Mouse (Mus musculus): ENCODE data around the gene Sh3kbp1. TPM values are rescaled to one million over a fixed set of nuclear protein-coding genes. Genes with fewer than 3 reads are reported as not detected.

Gene Sh3kbp1
- polyA plus RNA-seq, 1 experiment from 2014 or later, result 37.6 TPM

DNA sequence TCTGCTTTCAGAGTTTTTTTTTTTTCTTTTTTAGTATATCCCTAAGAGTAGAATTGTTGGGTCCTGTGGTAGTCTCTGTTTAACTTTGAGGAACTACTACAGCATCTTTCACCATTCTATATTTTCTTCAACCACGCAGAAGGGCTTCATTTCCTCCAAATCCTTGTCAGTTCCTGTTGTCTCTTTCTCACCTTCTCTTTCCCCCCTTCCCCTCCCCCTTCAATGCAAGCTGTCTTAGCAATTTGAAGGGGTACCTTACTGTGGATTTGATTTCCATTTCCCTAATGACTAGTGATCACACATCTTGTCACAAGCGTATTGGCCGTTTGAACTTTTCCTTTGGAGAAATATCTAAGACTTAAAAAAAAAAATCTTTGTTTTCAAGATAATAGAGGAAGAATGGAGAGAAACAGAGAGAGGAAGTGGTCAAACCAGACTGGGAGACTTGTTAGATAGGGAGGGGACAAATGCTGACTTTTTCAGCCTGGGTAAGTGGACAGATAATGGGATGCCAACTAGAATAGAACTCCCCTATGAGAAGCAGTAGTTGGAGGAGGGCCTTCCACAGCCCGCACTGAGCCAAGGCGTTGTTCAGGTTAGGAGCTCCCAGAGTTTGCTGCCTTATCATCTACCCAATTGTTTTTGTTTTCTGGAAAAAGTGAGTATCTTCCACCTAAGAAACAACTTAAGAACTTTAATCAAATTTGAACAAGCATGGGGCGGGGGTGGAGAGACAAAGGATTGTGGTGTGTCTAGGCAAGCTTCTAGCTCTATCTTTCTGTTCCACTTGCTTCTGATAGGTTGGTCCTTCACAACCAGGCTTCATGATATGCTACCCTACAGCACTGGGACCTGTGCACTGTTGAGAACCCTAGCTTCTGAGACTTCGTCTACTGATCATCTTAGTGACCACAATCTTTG, 130.1 kb downstream of the Sh3kbp1 start:
- Histone ChIP-seq H3K27ac (no peak overlapping the region), H3K4me3 (replicated peaks) (no peak overlapping the region), H3K27me3 (no peaks in the 10 kb centered on the region; the same call in 1 of the 2 replicates), H3K9me3 (no peaks in the 10 kb centered on the region), H3K36me3 (no peaks in the 10 kb centered on the region), H3K4me2 (replicated peaks) (no peak overlapping the region), H3K9ac (replicated peaks) (no peak overlapping the region), H3K4me1 (replicated peaks) (no peaks in the 10 kb centered on the region)
- 86% methylated on average over 7 of the region's 7 CpGs for WGBS
- ATAC-seq, result no peak

DNA sequence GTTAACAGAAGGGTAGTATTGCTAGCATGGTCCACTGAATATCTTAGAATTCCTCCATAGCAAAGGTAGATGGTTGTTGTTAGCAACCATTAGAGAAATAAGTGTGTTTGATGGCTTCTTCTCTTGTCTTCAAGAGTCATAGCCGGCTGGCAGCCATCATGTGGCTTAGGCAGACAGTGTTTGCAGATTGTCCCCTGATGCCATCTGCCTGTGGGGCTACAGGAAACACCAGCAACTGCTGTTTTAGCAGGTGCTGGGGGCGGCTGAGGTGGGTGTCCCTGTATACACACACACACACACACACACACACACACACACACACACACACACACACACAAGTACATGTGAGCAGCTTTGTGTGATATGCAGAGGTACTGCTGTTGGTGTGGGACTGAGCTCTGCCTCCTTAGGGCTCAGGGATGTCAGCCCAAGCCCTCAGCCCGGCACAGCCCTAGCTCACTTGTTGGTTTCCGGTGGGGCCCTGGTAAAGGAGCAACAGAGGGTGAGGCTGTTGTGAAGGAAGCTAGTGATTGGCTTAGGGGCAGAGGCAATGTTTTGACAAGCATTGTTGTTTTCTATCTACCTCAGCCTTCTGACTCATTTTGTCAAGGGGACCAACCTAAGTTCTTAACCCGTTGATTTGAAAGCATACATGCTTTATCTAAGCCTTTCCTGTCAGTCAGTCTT, 130.9 kb downstream of the Sh3kbp1 start:
- no peak for ATAC-seq
- 87% methylated on average over 5 of the region's 5 CpGs for WGBS

DNA sequence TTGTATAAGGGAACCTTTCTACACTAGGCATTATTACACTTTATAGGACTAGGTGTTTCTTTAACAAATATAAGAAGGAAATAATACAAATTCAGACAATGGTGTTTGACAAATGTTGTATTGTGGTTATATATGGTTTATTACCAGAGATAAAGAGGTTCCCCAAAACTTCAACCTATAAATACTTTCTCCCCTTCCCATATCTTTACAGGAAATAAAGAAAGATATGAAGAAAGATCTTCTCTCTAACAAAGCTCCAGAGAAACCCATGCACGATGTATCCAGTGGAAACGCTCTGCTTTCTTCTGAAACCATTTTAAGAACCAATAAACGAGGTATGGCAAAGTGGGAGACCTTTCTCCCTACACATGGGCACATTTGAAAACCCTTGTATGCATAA, 136.7 kb downstream of the Sh3kbp1 start:
- H3K27ac ChIP-seq, result no peak overlapping the region
- H3K9me3 ChIP-seq, result no peaks in the 10 kb centered on the region
- H3K4me2 ChIP-seq (replicated peaks), result no peak overlapping the region
- 87% methylated on average over 3 of the region's 3 CpGs for WGBS
- no peak overlapping the region for H3K9ac ChIP-seq (replicated peaks)
- no peaks in the 10 kb centered on the region for H3K4me1 ChIP-seq (replicated peaks)
- no peak for ATAC-seq
- no peaks in the 10 kb centered on the region for H3K36me3 ChIP-seq
- H3K4me3 ChIP-seq (replicated peaks), result no peak overlapping the region
- peaks cover 16% of the 10 kb centered on the region; the same call in 1 of the 2 replicates for H3K27me3 ChIP-seq

More for the DNA sequence above, 130.9 kb downstream of the Sh3kbp1 start:
- Histone ChIP-seq H3K27ac (no peak overlapping the region), H3K4me3 (replicated peaks) (no peak overlapping the region), H3K36me3 (no peaks in the 10 kb centered on the region), H3K27me3 (no peaks in the 10 kb centered on the region; the same call in 1 of the 2 replicates), H3K4me2 (replicated peaks) (no peak overlapping the region), H3K4me1 (replicated peaks) (no peaks in the 10 kb centered on the region), H3K9me3 (no peaks in the 10 kb centered on the region), H3K9ac (replicated peaks) (no peak overlapping the region)

DNA sequence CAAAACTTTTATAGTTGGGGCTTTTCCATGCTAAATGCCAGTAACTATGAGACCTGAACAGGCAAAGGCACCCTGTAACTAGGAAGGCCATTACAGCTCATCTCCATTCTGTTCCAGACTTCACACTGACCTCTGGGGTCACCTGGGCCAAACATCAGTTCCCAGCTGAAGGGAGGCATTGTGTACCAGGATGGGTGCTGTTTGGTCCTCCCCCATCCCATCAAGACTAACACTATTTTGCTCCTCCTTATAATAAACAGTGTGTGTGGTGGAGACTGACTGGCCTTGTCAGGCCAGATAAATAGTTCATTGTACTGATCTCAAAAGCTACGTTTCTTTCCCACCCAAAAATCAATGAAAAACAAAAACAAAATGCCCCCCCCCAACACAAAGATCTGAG, 138.8 kb downstream of the Sh3kbp1 start:
- Histone ChIP-seq H3K27me3 (peaks cover 27% of the 10 kb centered on the region; the same call in 1 of the 2 replicates), H3K36me3 (no peaks in the 10 kb centered on the region), H3K27ac (no peak overlapping the region), H3K9ac (replicated peaks) (no peak overlapping the region), H3K4me3 (replicated peaks) (no peak overlapping the region), H3K9me3 (no peaks in the 10 kb centered on the region), H3K4me1 (replicated peaks) (no peaks in the 10 kb centered on the region), H3K4me2 (replicated peaks) (no peak overlapping the region)
- ATAC-seq, result no peak
- 42% methylated on average over 1 of the region's 1 CpGs for WGBS

DNA sequence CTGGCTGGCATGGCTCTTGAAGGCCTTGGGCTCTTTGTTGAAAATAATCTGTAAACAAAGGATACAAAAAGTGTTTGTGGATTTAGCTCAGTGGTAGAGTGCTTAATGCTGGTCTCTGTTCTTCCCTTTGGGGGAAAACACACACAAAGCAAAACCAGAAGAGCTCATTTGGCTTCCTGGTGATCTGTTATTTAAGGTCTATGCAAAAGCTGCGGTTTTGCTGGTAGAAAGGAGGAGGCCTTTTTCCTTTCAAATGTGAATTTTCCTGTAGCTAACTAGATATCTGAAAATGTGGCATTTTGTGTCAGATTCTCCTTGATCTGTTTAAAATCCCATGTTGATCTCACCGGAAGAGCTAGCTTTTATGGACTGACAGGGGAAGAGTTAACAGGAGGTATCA, 141.9 kb downstream of the Sh3kbp1 start:
- Histone ChIP-seq H3K27ac (no peak overlapping the region), H3K4me1 (replicated peaks) (no peaks in the 10 kb centered on the region), H3K27me3 (peaks cover 35% of the 10 kb centered on the region; the same call in 1 of the 2 replicates), H3K4me2 (replicated peaks) (no peak overlapping the region), H3K9ac (replicated peaks) (no peak overlapping the region), H3K4me3 (replicated peaks) (no peak overlapping the region), H3K9me3 (no peaks in the 10 kb centered on the region), H3K36me3 (no peaks in the 10 kb centered on the region)
- WGBS, result 45% methylated on average over 2 of the region's 2 CpGs
- ATAC-seq, result no peak

DNA sequence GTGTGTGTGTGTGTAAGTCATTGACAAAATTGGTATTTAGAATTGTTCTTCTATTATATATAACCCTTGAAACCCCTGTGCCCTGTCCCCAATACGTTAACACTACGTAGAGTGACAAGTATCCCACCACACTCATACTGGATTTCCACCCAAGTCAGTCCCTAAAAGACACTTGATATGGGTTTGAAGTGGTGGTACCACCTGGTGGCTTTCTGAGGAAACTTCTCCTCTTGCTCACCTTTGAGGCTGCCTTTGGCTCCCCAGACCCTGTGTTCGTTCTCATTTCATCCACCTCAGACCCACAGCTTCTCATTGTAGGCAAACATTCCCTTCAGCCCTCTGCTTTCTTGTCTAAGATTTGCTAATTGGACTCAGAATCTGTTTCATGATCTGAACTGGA, 142.7 kb downstream of the Sh3kbp1 start:
- H3K4me3 ChIP-seq (replicated peaks), result no peak overlapping the region
- WGBS, result 95% methylated on average over 3 of the region's 3 CpGs
- H3K36me3 ChIP-seq, result no peaks in the 10 kb centered on the region
- no peak overlapping the region for H3K4me2 ChIP-seq (replicated peaks)
- no peaks in the 10 kb centered on the region for H3K4me1 ChIP-seq (replicated peaks)
- no peak overlapping the region for H3K9ac ChIP-seq (replicated peaks)
- no peaks in the 10 kb centered on the region for H3K9me3 ChIP-seq
- peaks cover 31% of the 10 kb centered on the region; the same call in 1 of the 2 replicates for H3K27me3 ChIP-seq
- H3K27ac ChIP-seq, result no peak overlapping the region
- no peak for ATAC-seq

DNA sequence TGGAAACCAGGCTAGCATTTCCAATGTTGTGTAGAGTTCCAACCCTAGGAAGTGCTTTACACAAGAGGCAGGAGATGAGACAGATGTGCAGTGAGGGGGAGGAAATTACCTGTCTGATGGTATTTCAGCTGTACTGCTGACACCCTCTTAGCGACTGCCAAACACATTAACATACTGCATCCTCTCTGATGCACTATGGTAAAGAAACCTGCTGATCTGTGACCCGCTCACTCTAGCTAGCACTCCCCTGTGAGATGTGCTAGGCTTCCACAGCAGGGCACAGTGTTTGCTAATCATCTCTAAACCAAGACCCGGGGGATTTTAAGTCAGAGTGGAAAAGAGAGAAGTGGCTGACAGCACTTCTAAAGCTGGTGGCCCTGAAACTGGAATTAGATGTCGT, 145.1 kb downstream of the Sh3kbp1 start:
- H3K4me1 ChIP-seq (replicated peaks), result peaks cover 4% of the 10 kb centered on the region; the same call in 1 of the 2 replicates
- H3K4me3 ChIP-seq (replicated peaks), result no peak overlapping the region
- no peak overlapping the region for H3K9ac ChIP-seq (replicated peaks)
- no peaks in the 10 kb centered on the region for H3K9me3 ChIP-seq
- H3K27ac ChIP-seq, result no peak overlapping the region
- ATAC-seq, result no peak
- WGBS, result 50% methylated on average over 4 of the region's 4 CpGs
- H3K27me3 ChIP-seq, result peaks cover 27% of the 10 kb centered on the region; the same call in 1 of the 2 replicates
- no peaks in the 10 kb centered on the region for H3K36me3 ChIP-seq
- no peak overlapping the region for H3K4me2 ChIP-seq (replicated peaks)

DNA sequence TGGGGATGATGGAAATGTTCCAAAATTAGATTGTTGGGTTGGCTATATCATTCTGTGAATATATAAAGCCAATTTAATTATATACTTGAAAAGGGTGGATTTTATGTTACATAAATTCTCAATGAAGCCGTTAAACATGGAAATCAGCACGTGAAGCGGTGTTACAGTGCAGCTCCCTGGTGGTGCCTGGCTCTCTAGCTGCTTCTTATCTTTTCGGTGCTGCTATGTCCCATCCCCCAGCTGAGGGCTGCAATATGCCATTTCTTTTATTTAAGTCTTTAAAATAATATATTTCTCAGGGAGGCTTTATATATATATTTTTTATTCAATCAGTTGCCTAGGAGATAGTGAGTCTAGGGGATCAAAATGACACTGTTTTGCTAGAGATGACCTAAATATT, 148.0 kb downstream of the Sh3kbp1 start:
- peak overlapping the region; percentile 30; the same call in 1 of the 2 replicates for H3K27ac ChIP-seq
- H3K9ac ChIP-seq (replicated peaks), result no peak overlapping the region
- H3K27me3 ChIP-seq, result peaks cover 12% of the 10 kb centered on the region; the same call in 1 of the 2 replicates
- no peaks in the 10 kb centered on the region for H3K9me3 ChIP-seq
- no peak overlapping the region for H3K4me2 ChIP-seq (replicated peaks)
- H3K4me1 ChIP-seq (replicated peaks), result peaks cover 4% of the 10 kb centered on the region; the same call in 1 of the 2 replicates
- no peak overlapping the region for H3K4me3 ChIP-seq (replicated peaks)
- 77% methylated on average over 4 of the region's 4 CpGs for WGBS
- no peaks in the 10 kb centered on the region for H3K36me3 ChIP-seq
- peak; percentile 50; the same call in 1 of the 2 replicates for ATAC-seq

DNA sequence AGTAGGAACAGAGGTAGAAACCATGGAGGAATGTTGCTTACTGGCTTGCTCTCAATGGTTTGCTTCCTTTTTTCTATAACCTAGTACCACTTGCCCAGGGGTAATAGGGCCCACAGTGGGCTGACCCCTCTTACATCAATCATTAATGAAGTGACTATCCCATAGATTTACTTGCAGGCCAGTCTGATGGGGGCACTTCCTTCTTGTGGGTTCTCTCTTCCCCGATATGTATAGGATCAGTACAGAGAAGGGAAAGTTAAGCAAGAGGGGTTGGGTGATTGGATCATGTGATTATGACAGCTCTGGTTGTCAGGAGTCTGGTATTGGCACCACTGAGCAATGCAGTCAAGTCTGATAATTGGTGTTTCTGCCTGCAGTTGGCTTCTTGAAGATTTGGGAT, 151.7 kb downstream of the Sh3kbp1 start:
- Histone ChIP-seq H3K27me3 (peaks cover 10% of the 10 kb centered on the region; the same call in 1 of the 2 replicates), H3K9me3 (no peaks in the 10 kb centered on the region), H3K36me3 (no peaks in the 10 kb centered on the region), H3K4me1 (replicated peaks) (peaks cover 4% of the 10 kb centered on the region; the same call in 1 of the 2 replicates), H3K4me3 (replicated peaks) (no peak overlapping the region), H3K9ac (replicated peaks) (no peak overlapping the region), H3K4me2 (replicated peaks) (no peak overlapping the region), H3K27ac (no peak overlapping the region)
- WGBS, result 94% methylated on average over 1 of the region's 1 CpGs
- no peak for ATAC-seq

DNA sequence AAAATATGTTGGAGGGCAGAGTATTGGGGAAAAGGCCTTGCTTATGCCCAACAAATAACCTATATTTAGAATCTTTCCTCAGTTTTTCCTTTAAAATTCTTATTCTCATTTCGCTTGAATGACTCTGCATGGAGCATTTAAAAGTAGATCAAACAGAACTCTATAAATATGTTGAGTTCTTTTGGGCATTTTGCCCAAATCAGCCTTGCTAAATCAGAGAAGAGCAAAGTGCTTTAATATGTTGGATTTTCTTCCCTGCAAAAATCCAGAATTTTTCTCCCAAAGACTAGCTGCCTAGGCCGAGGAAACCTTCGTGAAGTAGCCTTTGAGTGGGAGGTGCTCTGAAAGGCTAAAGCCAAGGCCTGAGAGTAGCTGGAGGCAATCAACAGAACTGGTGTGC, 163.4 kb downstream of the Sh3kbp1 start:
- ATAC-seq, result no peak
- Histone ChIP-seq H3K9me3 (no peaks in the 10 kb centered on the region), H3K27ac (no peak overlapping the region), H3K4me3 (replicated peaks) (no peak overlapping the region), H3K4me1 (replicated peaks) (no peaks in the 10 kb centered on the region), H3K27me3 (peaks cover 15% of the 10 kb centered on the region; the same call in 1 of the 2 replicates), H3K9ac (replicated peaks) (no peak overlapping the region), H3K4me2 (replicated peaks) (no peak overlapping the region), H3K36me3 (no peaks in the 10 kb centered on the region)
- WGBS, result 65% methylated on average over 3 of the region's 3 CpGs

DNA sequence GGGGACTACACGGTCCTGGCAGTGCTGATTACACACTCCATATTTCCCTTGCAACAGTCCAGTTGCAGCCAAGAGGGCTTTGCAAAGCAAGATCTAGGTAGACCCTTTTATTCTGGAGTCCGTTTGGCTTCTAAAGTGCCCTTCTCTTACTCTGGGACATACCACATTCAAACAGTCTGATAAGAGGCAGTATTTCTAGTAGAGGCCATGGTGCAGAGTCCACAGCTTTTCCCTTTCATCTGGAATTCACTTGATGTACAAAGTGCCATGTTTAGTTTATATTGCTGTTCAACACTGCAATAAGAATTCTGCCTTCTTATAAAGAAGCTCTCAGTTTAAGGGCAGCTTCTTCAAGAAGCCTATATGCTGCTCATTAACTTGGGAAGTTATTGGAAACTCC, 168.5 kb downstream of the Sh3kbp1 start:
- no peak overlapping the region for H3K4me2 ChIP-seq (replicated peaks)
- peaks cover 29% of the 10 kb centered on the region; the same call in 1 of the 2 replicates for H3K27me3 ChIP-seq
- no peaks in the 10 kb centered on the region for H3K9me3 ChIP-seq
- no peak for ATAC-seq
- no peak overlapping the region for H3K4me3 ChIP-seq (replicated peaks)
- no peaks in the 10 kb centered on the region for H3K36me3 ChIP-seq
- WGBS, result 80% methylated on average over 2 of the region's 2 CpGs
- no peak overlapping the region for H3K9ac ChIP-seq (replicated peaks)
- no peaks in the 10 kb centered on the region for H3K4me1 ChIP-seq (replicated peaks)
- no peak overlapping the region for H3K27ac ChIP-seq

DNA sequence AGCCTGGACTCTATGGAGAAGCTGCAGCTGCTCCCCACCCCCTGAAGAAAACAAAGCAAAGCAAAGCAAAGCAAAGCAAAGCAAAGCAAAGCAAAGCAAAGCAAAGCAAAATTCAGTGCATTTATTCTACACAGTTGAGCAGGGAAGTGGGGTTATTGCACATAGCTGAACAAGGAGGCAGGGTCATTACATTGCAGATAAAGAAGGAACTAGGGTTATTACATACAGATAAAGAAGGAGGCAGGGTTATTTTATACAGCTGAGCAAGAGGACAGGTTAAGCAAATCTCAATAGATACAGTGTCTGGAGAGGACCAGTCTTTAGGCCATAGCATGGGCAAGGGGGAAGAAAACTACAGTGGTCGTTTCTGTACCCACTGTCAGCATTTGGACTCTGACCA, 177.3 kb downstream of the Sh3kbp1 start:
- Histone ChIP-seq H3K4me1 (replicated peaks) (no peaks in the 10 kb centered on the region), H3K9me3 (no peaks in the 10 kb centered on the region), H3K27ac (no peak overlapping the region), H3K27me3 (peaks cover 28% of the 10 kb centered on the region), H3K9ac (replicated peaks) (no peak overlapping the region), H3K4me2 (replicated peaks) (no peak overlapping the region), H3K4me3 (replicated peaks) (no peak overlapping the region), H3K36me3 (no peaks in the 10 kb centered on the region)
- 67% methylated on average over 1 of the region's 1 CpGs for WGBS
- no peak for ATAC-seq

Data from midbrain, embryonic 13.5 days (tissue).